Mouse (Mus musculus) neural tube, embryonic 11.5 days (tissue): ENCODE measurements around the gene Defb19. TPM values are rescaled to one million over a fixed set of nuclear protein-coding genes. Genes with fewer than 3 reads are reported as not detected.

Experiments used
- ATAC-seq: fragments of 200-750 bp; cut with Nextera tagmentation; 2 replicates; pipeline ENCODE4 v1.8.0; 2017; ENCODE audit warnings: moderate number of reproducible peaks, mild to moderate bottlenecking, moderate TSS enrichment, moderate library complexity; ENCODE audit not compliant: insufficient read depth, low FRiP score, low TSS enrichment
- DNase-seq: peaks from one replicate; pipeline ENCODE4 v3.0.0-alpha.2; 2015; ENCODE audit warnings: low spot score
- H3K27ac ChIP-seq: fragments of 300-500 bp; sonication (generic); 2 replicates; pipeline ENCODE4 v1.5.1; 2014; ENCODE audit warnings: low read depth, mild to moderate bottlenecking, low read length
- H3K27me3 ChIP-seq: fragments of 300-500 bp; sonication (generic); 2 replicates; pipeline ENCODE4 v1.6.1; 2014; ENCODE audit warnings: mild to moderate bottlenecking, low read length, mixed read lengths; ENCODE audit not compliant: control insufficient read depth, insufficient read depth
- H3K36me3 ChIP-seq: fragments of 300-500 bp; sonication (generic); 2 replicates; pipeline ENCODE4 v1.6.1; 2014; ENCODE audit warnings: mild to moderate bottlenecking, low read length, moderate library complexity, mixed read lengths; ENCODE audit not compliant: control insufficient read depth, insufficient read depth
- H3K4me1 ChIP-seq: fragments of 300-500 bp; sonication (generic); 2 replicates; pipeline ENCODE4 v1.6.1; 2014; ENCODE audit warnings: low read length, mixed read lengths; ENCODE audit not compliant: control insufficient read depth, insufficient read depth
- H3K4me2 ChIP-seq: fragments of 300-500 bp; sonication (generic); 2 replicates; pipeline ENCODE4 v1.6.1; 2014; ENCODE audit warnings: low read depth, mild to moderate bottlenecking, moderate library complexity
- H3K4me3 ChIP-seq: fragments of 300-500 bp; sonication (generic); 2 replicates; pipeline ENCODE4 v1.5.1; 2014; ENCODE audit warnings: low read depth, low read length
- H3K9ac ChIP-seq: fragments of 300-500 bp; sonication (generic); 2 replicates; pipeline ENCODE4 v1.6.1; 2014; ENCODE audit warnings: mild to moderate bottlenecking, low read length
- H3K9me3 ChIP-seq: fragments of 300-500 bp; sonication (generic); 2 replicates; pipeline ENCODE4 v1.6.1; 2016; ENCODE audit warnings: low read length; ENCODE audit not compliant: control insufficient read depth
- WGBS: fragments of 180-500 bp; shearing (Covaris S2); extraction: QIAGEN DNeasy Blood & Tissue Kit; methylation state at CpG from one replicate; pipeline ENCODE4 v1.1.7; 2014; 5-methylcytosine and 5-hydroxymethylcytosine counted together
- polyA plus RNA-seq: library from polyadenylated mRNA; unstranded; fragments of >200 nt; fragmentation: Nextera tagmentation; extraction: Ambion mirVana; gene quantifications from 2 replicates; pipeline ENCODE4 v1.2.1, GENCODE M21; 2014

Defb19 gene
- polyA plus RNA-seq, 1 experiment from 2014 or later: not detected

DNA sequence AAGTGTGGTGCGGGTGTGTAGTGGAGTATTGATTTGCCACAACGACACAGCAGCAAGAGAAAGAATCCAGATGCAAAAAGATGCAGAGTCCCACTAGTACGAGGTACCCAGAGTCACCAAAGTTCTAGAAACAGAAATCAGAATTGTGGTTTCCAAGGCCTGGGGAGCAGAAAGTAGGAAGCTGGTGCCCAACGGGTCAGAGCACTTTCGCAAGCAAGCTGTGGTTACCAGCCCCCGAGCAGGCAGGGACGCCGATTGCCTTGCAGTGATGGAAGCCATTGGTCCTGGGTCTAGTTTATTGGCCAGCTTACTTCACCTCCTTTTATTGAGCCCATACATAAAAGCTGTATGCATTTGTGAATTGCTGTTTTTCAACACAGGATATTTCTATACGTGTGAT lies 38.1 kb downstream of the Defb19 start:
- Histone ChIP-seq H3K4me1 (no peaks in the 10 kb centered on the region), H3K36me3 (no peaks in the 10 kb centered on the region), H3K9me3 (no peaks in the 10 kb centered on the region), H3K27ac (no peak overlapping the region), H3K9ac (no peak overlapping the region), H3K27me3 (no peaks in the 10 kb centered on the region), H3K4me3 (no peak overlapping the region), H3K4me2 (no peak overlapping the region)
- ATAC-seq (no peak), DNase-seq (no peak)
- WGBS: 85% methylated on average over 9 of the region's 9 CpGs

DNA sequence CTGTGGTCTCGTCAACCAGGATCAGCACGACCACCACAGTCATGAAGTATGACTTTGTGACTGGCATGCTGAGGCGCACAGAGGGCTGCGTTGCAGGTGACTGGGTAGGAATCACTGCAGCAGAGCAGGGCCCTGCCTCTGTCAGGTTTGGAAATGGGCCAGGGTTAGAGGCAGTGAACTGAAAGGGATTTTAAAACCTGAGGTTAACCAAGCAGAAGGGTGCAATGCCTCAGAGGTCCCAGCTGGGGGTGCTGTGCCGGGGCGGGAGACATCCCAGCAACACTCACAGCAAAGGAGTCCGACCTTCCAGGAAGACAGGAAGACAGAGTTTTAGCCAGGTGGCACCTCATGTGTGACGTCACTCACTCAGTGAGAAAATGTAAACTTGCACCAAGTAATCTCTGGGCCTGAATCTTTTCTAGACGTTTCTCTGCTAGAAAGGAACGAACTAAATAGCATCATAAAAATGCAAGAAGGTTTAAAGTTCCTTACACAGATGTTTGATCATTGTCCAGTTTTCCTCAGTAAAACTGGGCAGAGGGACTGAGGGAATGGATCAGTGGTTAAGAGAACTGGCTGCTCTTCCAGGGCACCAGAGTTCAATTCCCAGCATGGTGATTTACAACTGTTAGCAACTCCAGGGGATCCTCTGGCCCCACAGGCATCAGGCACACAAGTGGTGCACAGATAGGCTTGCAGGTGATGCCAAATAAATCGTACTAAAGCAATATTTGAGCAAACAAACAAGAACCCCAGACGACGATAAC lies 40.0 kb downstream of the Defb19 start, which contains the start of gene Defb29:
Gene Defb29, minus strand, starts transcription at position 155 of the 767 bp plus-strand sequence.
- no peaks in the 10 kb centered on the region for H3K4me1 ChIP-seq
- 52% methylated on average over 13 of the region's 13 CpGs for WGBS
- DNase-seq (no peak), ATAC-seq (no peak)
- no peak within 1 kb of the TSS for H3K4me2 ChIP-seq
- H3K27me3 ChIP-seq: no peaks in the 10 kb centered on the region
- H3K36me3 ChIP-seq: no peaks in the 10 kb centered on the region
- no peaks in the 10 kb centered on the region for H3K9me3 ChIP-seq
- no peak within 1 kb of the TSS for H3K27ac ChIP-seq
- no peak within 1 kb of the TSS for H3K4me3 ChIP-seq
- no peak within 1 kb of the TSS for H3K9ac ChIP-seq

Other genes with a start within 250 kb of the Defb19 start
- gene Rbck1, start 247.7 kb downstream of the Defb19 start, polyA plus RNA-seq: 69.2 and 77.8 TPM in 2 replicates
- gene Trib3, start 236.3 kb downstream of the Defb19 start, polyA plus RNA-seq: 1.1 and 1.4 TPM in 2 replicates
- gene Nrsn2, start 203.7 kb downstream of the Defb19 start, polyA plus RNA-seq: 7.6 TPM in 2 replicates
- gene Sox12, start 182.2 kb downstream of the Defb19 start, polyA plus RNA-seq: 19.1 and 21.4 TPM in 2 replicates
- gene Zcchc3, start 165.3 kb downstream of the Defb19 start, polyA plus RNA-seq: 52.7 and 55.2 TPM in 2 replicates
- gene 6820408C15Rik, start 164.7 kb downstream of the Defb19 start, polyA plus RNA-seq: 0.22 and 0.52 TPM in 2 replicates
- gene Defb23, start 115.7 kb downstream of the Defb19 start, polyA plus RNA-seq: not detected in 2 replicates
- gene Defb20, start 103.2 kb downstream of the Defb19 start, polyA plus RNA-seq: not detected in 2 replicates
- not detected in 2 replicates for gene Defb22, start 90.2 kb downstream of the Defb19 start, polyA plus RNA-seq
- gene Defb26, start 68.6 kb downstream of the Defb19 start, polyA plus RNA-seq: not detected in 2 replicates
- not detected in 2 replicates for gene Defb28, start 62.1 kb downstream of the Defb19 start, polyA plus RNA-seq
- not detected in 2 replicates for gene Defb29, start 40.2 kb downstream of the Defb19 start, polyA plus RNA-seq
- gene Gm17416, start 11.0 kb downstream of the Defb19 start, polyA plus RNA-seq: not detected in 2 replicates
- not detected in 2 replicates for gene Defb21, start 7.6 kb downstream of the Defb19 start, polyA plus RNA-seq
- gene Defb45, start 19.1 kb upstream of the Defb19 start, polyA plus RNA-seq: not detected in 2 replicates
- gene Defb36, start 24.0 kb upstream of the Defb19 start, polyA plus RNA-seq: not detected in 2 replicates
- not detected in 2 replicates for gene Defb25, start 42.7 kb upstream of the Defb19 start, polyA plus RNA-seq
- 0.58 TPM in 2 replicates for gene Rem1, start 46.6 kb upstream of the Defb19 start, polyA plus RNA-seq
- gene H13, start 89.1 kb upstream of the Defb19 start, polyA plus RNA-seq: 123 TPM in 2 replicates
- 39.1 and 40.6 TPM in 2 replicates for gene Mcts2, start 106.7 kb upstream of the Defb19 start, polyA plus RNA-seq
- 116 and 129 TPM in 2 replicates for gene Id1, start 155.9 kb upstream of the Defb19 start, polyA plus RNA-seq
- 3.5 and 4.6 TPM in 2 replicates for gene Cox4i2, start 173.9 kb upstream of the Defb19 start, polyA plus RNA-seq